Mouse (Mus musculus) stomach, adult 2 months (tissue): ENCODE results near the gene Snph. TPM values are rescaled to one million over a fixed set of nuclear protein-coding genes. Genes with fewer than 3 reads are reported as not detected.

Experiments
- polyA plus RNA-seq: library from polyadenylated mRNA; depleted of rRNA; stranded (reverse); fragments of >200 nt; gene quantifications from 2 replicates; pipeline ENCODE4 v1.2.3, GENCODE M21; 2012; rRNA removed

The Snph gene
- polyA plus RNA-seq: 1.1 and 1.7 TPM in 2 replicates

DNA sequence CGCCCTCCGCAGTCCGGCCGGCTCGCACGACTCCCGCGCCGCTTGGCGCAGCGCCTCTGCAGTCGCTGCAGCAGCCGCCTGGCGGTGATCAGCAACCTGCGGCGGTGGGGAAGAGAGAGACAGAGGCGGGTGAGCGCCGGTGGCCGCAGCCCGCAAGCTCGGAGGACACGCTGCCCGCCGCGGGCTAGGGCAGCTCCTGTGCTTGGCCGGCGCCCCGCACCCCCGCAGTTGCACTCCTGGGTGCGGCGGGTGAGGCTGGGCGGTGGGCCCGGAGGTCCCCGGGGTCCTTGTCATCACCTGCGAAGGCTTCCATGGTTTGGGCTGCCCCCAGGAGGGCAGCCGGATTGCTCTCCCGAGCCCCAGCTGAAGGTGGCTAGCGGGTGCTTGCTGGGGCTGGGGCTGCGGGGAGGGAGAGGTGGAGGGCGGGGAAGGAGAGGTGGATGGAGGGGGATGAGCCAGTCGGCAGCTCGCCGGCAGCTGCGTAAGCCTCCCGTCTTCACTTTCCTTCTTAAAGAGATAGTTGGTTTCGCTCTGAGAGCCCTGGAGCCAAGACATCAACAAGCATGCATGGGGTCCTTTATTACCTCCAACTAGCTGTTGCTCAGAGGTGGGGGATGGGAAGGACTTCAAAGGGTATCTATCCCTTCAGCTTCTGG, at the start of gene Snph:
Gene Snph, minus strand, starts transcription at position 435 of the 656 bp plus-strand sequence.

DNA sequence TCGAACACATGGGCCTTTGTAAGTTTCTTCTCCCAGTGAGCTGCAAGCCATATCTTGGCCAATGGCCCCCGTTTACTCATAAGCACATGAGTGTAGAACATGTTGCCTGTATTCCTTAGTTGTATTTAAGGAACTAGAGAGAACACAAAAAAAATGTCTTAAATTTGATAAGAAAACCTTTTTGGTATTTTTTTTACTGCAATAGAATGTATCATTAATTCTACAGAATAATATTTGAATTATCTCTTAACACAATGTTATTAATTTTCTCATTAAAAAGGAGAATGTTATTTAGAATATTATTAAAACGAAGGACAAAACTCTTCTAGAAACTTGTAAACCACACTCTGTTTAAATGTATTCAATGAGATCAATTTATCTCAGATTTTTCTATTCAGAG, 36.0 kb upstream of the Snph start, which contains the start of gene Rad21l:
Gene Rad21l, minus strand, starts transcription at position 101 of the 400 bp plus-strand sequence.

DNA sequence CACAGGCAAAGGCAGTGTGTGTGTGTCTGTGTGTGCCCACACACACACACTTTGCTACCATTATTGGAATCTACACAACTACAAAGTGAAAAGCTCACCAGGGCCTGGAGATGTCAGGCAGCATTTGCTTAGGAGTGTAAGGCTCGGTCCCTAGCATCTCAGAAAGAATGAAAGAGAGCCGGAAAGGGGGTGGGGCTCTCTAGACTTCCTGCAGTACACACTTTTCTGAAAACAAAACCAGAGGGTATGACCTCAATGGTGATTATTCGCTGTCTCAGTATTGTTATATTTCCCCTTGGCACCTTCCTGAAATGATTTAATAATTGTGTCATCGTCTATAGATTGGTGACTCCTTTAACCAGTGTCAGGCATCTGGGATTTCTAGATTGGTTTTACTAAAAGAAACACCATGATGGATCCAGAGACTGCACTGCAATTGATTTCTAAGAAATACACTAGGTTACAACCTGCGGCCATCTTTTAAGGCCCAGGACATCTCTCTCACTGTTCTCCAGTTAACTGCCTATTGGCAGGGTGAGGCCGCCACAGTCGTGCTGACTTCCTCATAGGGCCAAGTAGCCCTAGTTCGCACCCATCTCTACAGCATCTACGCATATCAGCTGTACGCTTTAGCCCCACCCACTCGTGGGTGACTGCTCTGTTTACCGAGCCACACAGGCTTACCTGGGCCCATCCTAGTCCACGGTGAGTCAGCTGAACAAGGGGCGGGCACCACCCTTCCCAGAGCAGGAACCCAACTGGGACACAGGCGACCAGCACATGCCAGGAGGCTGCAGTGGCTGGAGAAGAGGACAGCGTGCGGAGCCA, 60.3 kb downstream of the Snph start, which contains the start of gene Sdcbp2:
Gene Sdcbp2, plus strand, starts transcription at position 750 of the 828 bp plus-strand sequence.

DNA sequence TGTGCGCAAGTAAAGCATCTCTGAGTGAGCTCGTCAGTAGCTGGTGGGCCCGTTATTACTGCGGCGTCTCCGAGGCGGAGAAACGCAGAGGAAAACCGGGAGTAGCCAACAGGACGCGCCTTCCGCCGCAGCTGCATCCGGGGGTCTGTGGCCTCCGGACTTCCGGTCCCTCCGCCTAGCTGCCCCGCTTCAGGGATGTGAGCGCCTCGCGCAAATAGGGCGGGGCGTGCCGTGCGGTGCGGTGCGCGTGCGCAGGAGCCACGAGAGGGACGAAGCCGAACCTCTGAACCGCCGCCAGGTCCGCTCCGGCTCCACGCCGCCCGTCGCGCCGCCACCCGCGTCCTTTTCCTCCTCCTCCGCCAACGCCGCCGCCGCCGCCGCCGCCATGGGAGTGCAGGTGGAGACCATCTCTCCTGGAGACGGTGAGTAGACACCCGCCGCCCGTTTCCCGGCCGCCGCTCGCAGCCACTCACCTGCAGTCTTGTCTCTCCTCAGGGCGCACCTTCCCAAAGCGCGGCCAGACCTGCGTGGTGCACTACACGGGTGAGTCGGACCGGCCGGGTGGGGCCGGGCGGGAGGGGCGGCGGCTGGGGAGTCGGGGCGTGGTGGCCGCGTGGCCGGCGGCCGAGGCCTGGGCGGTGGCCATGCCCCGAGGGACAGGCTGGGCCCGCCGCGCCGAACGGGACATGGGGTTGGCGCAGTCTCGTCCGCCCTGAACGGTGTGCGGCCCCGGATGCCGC, 89.9 kb downstream of the Snph start, which contains the start of gene Fkbp1a:
Gene Fkbp1a, plus strand, starts transcription at position 161 of the 740 bp plus-strand sequence.

Other genes starting within 250 kb of the Snph start
- gene 4921509C19Rik, start 156.4 kb downstream of the Snph start, polyA plus RNA-seq: not detected in 2 replicates
- gene Nsfl1c, start 138.4 kb downstream of the Snph start, polyA plus RNA-seq: 9.6 and 14.5 TPM in 2 replicates
- gene Fkbp1a, start 90.1 kb downstream of the Snph start, polyA plus RNA-seq: 37.2 and 41.1 TPM in 2 replicates
- 119 and 133 TPM in 2 replicates for gene Sdcbp2, start 60.0 kb downstream of the Snph start, polyA plus RNA-seq
- not detected in 2 replicates for gene Rad21l, start 35.9 kb upstream of the Snph start, polyA plus RNA-seq
- gene Tmem74b, start 69.4 kb upstream of the Snph start, polyA plus RNA-seq: 0.06 and 0.12 TPM in 2 replicates
- 26.4 and 26.8 TPM in 2 replicates for gene Psmf1, start 111.6 kb upstream of the Snph start, polyA plus RNA-seq
- 0.17 and 0.34 TPM in 2 replicates for gene Rspo4, start 210.3 kb upstream of the Snph start, polyA plus RNA-seq